Mouse (Mus musculus): ENCODE measurements around the gene Fhad1. TPM values are rescaled to one million over a fixed set of nuclear protein-coding genes. Genes with fewer than 3 reads are reported as not detected.

Fhad1 gene
- 1.5 and 2.1 TPM in 2 replicates for polyA plus RNA-seq (2011; ENCODE audit: insufficient read depth, insufficient read length, low read depth, missing spikeins)

GRCm38 (mm10) chr4:142014659-142015608 lies at the start of gene Fhad1:
Fhad1 (minus strand) TSS chr4:142015082.
- no peaks in the 10 kb centered on the region for H3K9me3 ChIP-seq (replicated peaks; ENCODE audit: control insufficient read depth, insufficient read depth, low read length, poor library complexity, severe bottlenecking)
- no peak within 1 kb of the TSS for H3K9ac ChIP-seq (ENCODE audit: low read depth, poor library complexity, severe bottlenecking)
- no peak within 1 kb of the TSS for H3K27ac ChIP-seq (ENCODE audit: insufficient read depth, low read length)
- H3K4me1 ChIP-seq (ENCODE audit: control insufficient read depth, insufficient read depth, low read length): peaks cover 7% of the 10 kb centered on the region
- H3K4me3 ChIP-seq (ENCODE audit: low read depth, low read length): peak within 1 kb of the TSS; percentile 61
- H3K27me3 ChIP-seq (ENCODE audit: control insufficient read depth, insufficient read depth, low read length, poor library complexity, severe bottlenecking): no peaks in the 10 kb centered on the region
- no peak for TF ChIP-seq POLR2A (IDR thresholded peaks at IDR 0.05; ENCODE audit: insufficient read depth, low read length)
- TF ChIP-seq EP300 (IDR thresholded peaks at IDR 0.05; ENCODE audit: insufficient read depth, low read depth, low read length): peak; percentile 28; the same call in 1 of the 2 replicates
- H3K36me3 ChIP-seq (ENCODE audit: control insufficient read depth, insufficient read depth, low read length, poor library complexity, severe bottlenecking): no peaks in the 10 kb centered on the region

DNA sequence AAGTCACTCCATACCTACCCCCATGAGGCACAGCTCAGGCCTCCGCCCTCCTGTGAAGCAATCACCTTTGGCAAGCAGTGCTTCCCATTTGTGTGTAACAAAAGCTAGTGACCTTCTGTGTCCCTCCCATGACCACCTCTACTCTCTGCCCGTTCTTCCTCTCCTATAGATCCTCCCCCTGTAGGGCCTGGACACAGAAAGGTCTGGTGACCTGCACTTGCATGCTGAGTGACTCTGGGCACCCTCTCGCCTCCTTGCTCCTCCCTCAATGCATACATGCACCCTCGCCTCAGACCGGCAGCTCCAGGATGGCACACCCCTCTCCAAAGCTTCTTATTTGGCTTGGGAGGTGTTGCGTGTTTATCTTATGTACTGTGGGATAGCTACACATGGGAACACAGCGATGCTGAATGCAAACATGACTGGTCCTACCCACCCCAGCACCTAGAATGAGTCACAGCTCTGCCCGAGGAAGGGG lies 48.2 kb upstream of the Fhad1 start:
- Histone ChIP-seq H3K9me3 (replicated peaks; ENCODE audit: control insufficient read depth, insufficient read depth, low read length, poor library complexity, severe bottlenecking) (no peaks in the 10 kb centered on the region), H3K4me3 (ENCODE audit: low read depth, low read length) (no peak overlapping the region), H3K9ac (ENCODE audit: low read depth, poor library complexity, severe bottlenecking) (no peak overlapping the region), H3K4me1 (ENCODE audit: control insufficient read depth, insufficient read depth, low read length) (peaks cover 37% of the 10 kb centered on the region), H3K27me3 (ENCODE audit: control insufficient read depth, insufficient read depth, low read length, poor library complexity, severe bottlenecking) (no peaks in the 10 kb centered on the region), H3K27ac (ENCODE audit: insufficient read depth, low read length) (no peak overlapping the region), H3K36me3 (ENCODE audit: control insufficient read depth, insufficient read depth, low read length, poor library complexity, severe bottlenecking) (no peaks in the 10 kb centered on the region)
- TF ChIP-seq EP300 (IDR thresholded peaks at IDR 0.05; ENCODE audit: insufficient read depth, low read depth, low read length): peak; percentile 75; the same call in 1 of the 2 replicates
- TF ChIP-seq POLR2A (IDR thresholded peaks at IDR 0.05; ENCODE audit: insufficient read depth, low read length): no peak

GRCm38 (mm10) chr4:142061485-142062240 lies 46.8 kb upstream of the Fhad1 start:
- Histone ChIP-seq H3K9me3 (replicated peaks; ENCODE audit: control insufficient read depth, insufficient read depth, low read length, poor library complexity, severe bottlenecking) (no peaks in the 10 kb centered on the region), H3K27ac (ENCODE audit: insufficient read depth, low read length) (peak overlapping the region; percentile 63), H3K9ac (ENCODE audit: low read depth, poor library complexity, severe bottlenecking) (no peak overlapping the region), H3K4me3 (ENCODE audit: low read depth, low read length) (no peak overlapping the region), H3K27me3 (ENCODE audit: control insufficient read depth, insufficient read depth, low read length, poor library complexity, severe bottlenecking) (no peaks in the 10 kb centered on the region), H3K36me3 (ENCODE audit: control insufficient read depth, insufficient read depth, low read length, poor library complexity, severe bottlenecking) (no peaks in the 10 kb centered on the region), H3K4me1 (ENCODE audit: control insufficient read depth, insufficient read depth, low read length) (peaks cover 31% of the 10 kb centered on the region)
- TF ChIP-seq POLR2A (IDR thresholded peaks at IDR 0.05; ENCODE audit: insufficient read depth, low read length) (no peak), EP300 (IDR thresholded peaks at IDR 0.05; ENCODE audit: insufficient read depth, low read depth, low read length) (peak; percentile 82; the same call in 1 of the 2 replicates), CTCF (IDR thresholded peaks at IDR 0.05; ENCODE audit: low read depth, low read length) (no peak)

GRCm38 (mm10) chr4:142060455-142061378 lies 45.8 kb upstream of the Fhad1 start:
- TF ChIP-seq EP300 (IDR thresholded peaks at IDR 0.05; ENCODE audit: insufficient read depth, low read depth, low read length): peak; percentile 43; the same call in 1 of the 2 replicates
- no peak for TF ChIP-seq CTCF (IDR thresholded peaks at IDR 0.05; ENCODE audit: low read depth, low read length)
- no peak for TF ChIP-seq POLR2A (IDR thresholded peaks at IDR 0.05; ENCODE audit: insufficient read depth, low read length)
- H3K27ac ChIP-seq (ENCODE audit: insufficient read depth, low read length): peak overlapping the region; percentile 63

GRCm38 (mm10) chr4:142059841-142060193 lies 44.9 kb upstream of the Fhad1 start:
- peak overlapping the region; percentile 63; the same call in 1 of the 2 replicates for H3K27ac ChIP-seq (ENCODE audit: insufficient read depth, low read length)
- no peak overlapping the region for H3K4me3 ChIP-seq (ENCODE audit: low read depth, low read length)
- no peak for TF ChIP-seq CTCF (IDR thresholded peaks at IDR 0.05; ENCODE audit: low read depth, low read length)
- peak; percentile 50; the same call in 1 of the 2 replicates for TF ChIP-seq EP300 (IDR thresholded peaks at IDR 0.05; ENCODE audit: insufficient read depth, low read depth, low read length)

More at GRCm38 (mm10) chr4:142060455-142061378, 45.8 kb upstream of the Fhad1 start:
- no peaks in the 10 kb centered on the region for H3K36me3 ChIP-seq (ENCODE audit: control insufficient read depth, insufficient read depth, low read length, poor library complexity, severe bottlenecking)
- H3K4me1 ChIP-seq (ENCODE audit: control insufficient read depth, insufficient read depth, low read length): peaks cover 25% of the 10 kb centered on the region
- no peak overlapping the region for H3K9ac ChIP-seq (ENCODE audit: low read depth, poor library complexity, severe bottlenecking)
- no peaks in the 10 kb centered on the region for H3K9me3 ChIP-seq (replicated peaks; ENCODE audit: control insufficient read depth, insufficient read depth, low read length, poor library complexity, severe bottlenecking)
- H3K27me3 ChIP-seq (ENCODE audit: control insufficient read depth, insufficient read depth, low read length, poor library complexity, severe bottlenecking): no peaks in the 10 kb centered on the region
- no peak overlapping the region for H3K4me3 ChIP-seq (ENCODE audit: low read depth, low read length)

More at GRCm38 (mm10) chr4:142059841-142060193, 44.9 kb upstream of the Fhad1 start:
- Histone ChIP-seq H3K4me1 (ENCODE audit: control insufficient read depth, insufficient read depth, low read length) (peaks cover 24% of the 10 kb centered on the region), H3K9ac (ENCODE audit: low read depth, poor library complexity, severe bottlenecking) (no peak overlapping the region), H3K9me3 (replicated peaks; ENCODE audit: control insufficient read depth, insufficient read depth, low read length, poor library complexity, severe bottlenecking) (no peaks in the 10 kb centered on the region), H3K27me3 (ENCODE audit: control insufficient read depth, insufficient read depth, low read length, poor library complexity, severe bottlenecking) (no peaks in the 10 kb centered on the region), H3K36me3 (ENCODE audit: control insufficient read depth, insufficient read depth, low read length, poor library complexity, severe bottlenecking) (no peaks in the 10 kb centered on the region)

Measured in ES-Bruce4 (cell line).